Mouse (Mus musculus): ENCODE results near the gene Scfd2.

- TF ChIP-seq CTCF (IDR thresholded peaks at IDR 0.05; ENCODE audit: low read depth) (no peak), EP300 (optimal IDR thresholded peaks at IDR 0.05) (no peak)
These were observed 277.7 kb downstream of the Scfd2 start for GRCm38 (mm10) chr5:74253724-74254328.

All from stomach, postnatal 0 days (tissue).